Mouse (Mus musculus) hindbrain, embryonic 14.5 days (tissue): ENCODE results near the gene Vps18. TPM values are rescaled to one million over a fixed set of nuclear protein-coding genes. Genes with fewer than 3 reads are reported as not detected.

ENCODE experiments used
- ATAC-seq: fragments of 200-750 bp; cut with Nextera tagmentation; 2 replicates; pipeline ENCODE4 v1.8.0; 2017; ENCODE audit warnings: moderate number of reproducible peaks, mild to moderate bottlenecking, moderate TSS enrichment, moderate library complexity; ENCODE audit not compliant: low FRiP score
- DNase-seq: peaks from one replicate; pipeline ENCODE4 v3.0.0-alpha.2; 2015; ENCODE audit warnings: low spot score
- H3K27ac ChIP-seq: fragments of 300-500 bp; sonication (generic); 2 replicates; pipeline ENCODE4 v1.5.1; 2014; ENCODE audit warnings: mild to moderate bottlenecking, moderate library complexity
- H3K27me3 ChIP-seq: fragments of 300-500 bp; sonication (generic); 2 replicates; pipeline ENCODE4 v1.6.1; 2014; ENCODE audit warnings: mild to moderate bottlenecking, low read length, mixed read lengths; ENCODE audit not compliant: control insufficient read depth, insufficient read depth
- H3K36me3 ChIP-seq: fragments of 300-500 bp; sonication (generic); replicated peaks from 2 replicates; pipeline ENCODE4 v1.6.1; 2014; ENCODE audit not compliant: control insufficient read depth, insufficient read depth
- H3K4me1 ChIP-seq: fragments of 300-500 bp; sonication (generic); replicated peaks from 2 replicates; pipeline ENCODE4 v1.6.1; 2014; ENCODE audit warnings: antibody characterized with exemption, low read length, mixed read lengths; ENCODE audit not compliant: control insufficient read depth, insufficient read depth
- H3K4me2 ChIP-seq: fragments of 300-500 bp; sonication (generic); replicated peaks from 2 replicates; pipeline ENCODE4 v1.6.1; 2014; ENCODE audit warnings: mild to moderate bottlenecking, moderate library complexity
- H3K4me3 ChIP-seq: fragments of 300-500 bp; sonication (generic); replicated peaks from 2 replicates; pipeline ENCODE4 v1.5.1; 2014; ENCODE audit warnings: mild to moderate bottlenecking, low read length
- H3K9ac ChIP-seq: fragments of 300-500 bp; sonication (generic); 2 replicates; pipeline ENCODE4 v1.6.1; 2014
- H3K9me3 ChIP-seq: fragments of 300-500 bp; sonication (generic); 2 replicates; pipeline ENCODE4 v1.6.1; 2016; ENCODE audit warnings: low read length; ENCODE audit not compliant: control insufficient read depth
- WGBS: fragments of 180-500 bp; shearing (Covaris S2); extraction: QIAGEN DNeasy Blood & Tissue Kit; methylation state at CpG from one replicate; pipeline ENCODE4 v1.1.7; 2014; 5-methylcytosine and 5-hydroxymethylcytosine counted together
- polyA plus RNA-seq: library from polyadenylated mRNA; unstranded; fragments of >200 nt; fragmentation: Nextera tagmentation; extraction: Ambion mirVana; gene quantifications from 2 replicates; pipeline ENCODE4 v1.2.1, GENCODE M21; 2014

Vps18 gene
- polyA plus RNA-seq, 1 experiment from 2014 or later, result 19.7 TPM

GRCm38 (mm10) chr2:119311544-119311943 is 23.0 kb downstream of the Vps18 start:
- DNase-seq (no peak), ATAC-seq (no peak)
- peaks cover 26% of the 10 kb centered on the region for H3K27me3 ChIP-seq
- 51% methylated on average over 12 of the region's 12 CpGs for WGBS
- H3K4me1 ChIP-seq, result peaks cover 4% of the 10 kb centered on the region; the same call in 1 of the 2 replicates
- H3K9ac ChIP-seq, result no peak overlapping the region
- H3K36me3 ChIP-seq, result no peaks in the 10 kb centered on the region
- no peaks in the 10 kb centered on the region for H3K9me3 ChIP-seq
- H3K27ac ChIP-seq, result no peak overlapping the region
- H3K4me3 ChIP-seq, result no peak overlapping the region
- no peak overlapping the region for H3K4me2 ChIP-seq

GRCm38 (mm10) chr2:119312380-119312958 is 23.9 kb downstream of the Vps18 start:
- ATAC-seq, result no peak
- peaks cover 4% of the 10 kb centered on the region; the same call in 1 of the 2 replicates for H3K4me1 ChIP-seq
- no peak overlapping the region for H3K9ac ChIP-seq
- no peaks in the 10 kb centered on the region for H3K9me3 ChIP-seq
- H3K27me3 ChIP-seq, result peaks cover 31% of the 10 kb centered on the region
- H3K4me3 ChIP-seq, result no peak overlapping the region
- 41% methylated on average over 2 of the region's 2 CpGs for WGBS
- no peaks in the 10 kb centered on the region for H3K36me3 ChIP-seq
- DNase-seq, result no peak
- no peak overlapping the region for H3K27ac ChIP-seq
- H3K4me2 ChIP-seq, result no peak overlapping the region

- Histone ChIP-seq H3K4me1 (peaks cover 4% of the 10 kb centered on the region; the same call in 1 of the 2 replicates), H3K9ac (no peak overlapping the region), H3K4me3 (no peak overlapping the region), H3K9me3 (no peaks in the 10 kb centered on the region), H3K36me3 (no peaks in the 10 kb centered on the region), H3K27ac (no peak overlapping the region), H3K27me3 (peaks cover 44% of the 10 kb centered on the region), H3K4me2 (no peak overlapping the region)
- ATAC-seq (peak; percentile 51; the same call in 1 of the 2 replicates), DNase-seq (no peak)
- WGBS, result 28% methylated on average over 10 of the region's 10 CpGs
Observed at GRCm38 (mm10) chr2:119313780-119314479, 25.4 kb downstream of the Vps18 start.

- ATAC-seq (no peak), DNase-seq (no peak)
- H3K36me3 ChIP-seq, result no peaks in the 10 kb centered on the region
- peaks cover 4% of the 10 kb centered on the region; the same call in 1 of the 2 replicates for H3K4me1 ChIP-seq
- no peak overlapping the region for H3K4me3 ChIP-seq
- H3K9ac ChIP-seq, result no peak overlapping the region
- WGBS, result 64% methylated on average over 12 of the region's 12 CpGs
- H3K4me2 ChIP-seq, result no peak overlapping the region
- H3K27ac ChIP-seq, result no peak overlapping the region
- no peaks in the 10 kb centered on the region for H3K9me3 ChIP-seq
- H3K27me3 ChIP-seq, result peaks cover 49% of the 10 kb centered on the region
Observed at GRCm38 (mm10) chr2:119314742-119315310, 26.3 kb downstream of the Vps18 start.

- ATAC-seq, result no peak
- Histone ChIP-seq H3K4me2 (no peak overlapping the region), H3K36me3 (no peaks in the 10 kb centered on the region), H3K4me3 (no peak overlapping the region), H3K9ac (no peak overlapping the region), H3K27ac (no peak overlapping the region), H3K9me3 (no peaks in the 10 kb centered on the region), H3K27me3 (peaks cover 82% of the 10 kb centered on the region), H3K4me1 (peaks cover 18% of the 10 kb centered on the region)
- DNase-seq, result no peak
- WGBS, result 69% methylated on average over 3 of the region's 3 CpGs
Observed at GRCm38 (mm10) chr2:119318043-119318710, 29.6 kb downstream of the Vps18 start.

- peaks cover 87% of the 10 kb centered on the region for H3K27me3 ChIP-seq
- ATAC-seq, result no peak
Observed at GRCm38 (mm10) chr2:119320571-119320970, 32.0 kb downstream of the Vps18 start.

GRCm38 (mm10) chr2:119321771-119322586 is 33.4 kb downstream of the Vps18 start:
- ATAC-seq, result peak; percentile 67; the same call in 1 of the 2 replicates
- no peak overlapping the region for H3K27ac ChIP-seq
- WGBS, result 2% methylated on average over 48 of the region's 48 CpGs
- H3K36me3 ChIP-seq, result no peaks in the 10 kb centered on the region
- peak overlapping the region; percentile 70 for H3K4me2 ChIP-seq
- peak overlapping the region; percentile 49 for H3K9ac ChIP-seq
- no peaks in the 10 kb centered on the region for H3K9me3 ChIP-seq
- H3K4me1 ChIP-seq, result peaks cover 41% of the 10 kb centered on the region
- H3K27me3 ChIP-seq, result peaks cover 94% of the 10 kb centered on the region
- DNase-seq, result no peak
- H3K4me3 ChIP-seq, result peak overlapping the region; percentile 32

More at GRCm38 (mm10) chr2:119320571-119320970, 32.0 kb downstream of the Vps18 start:
- 68% methylated on average over 8 of the region's 8 CpGs for WGBS
- H3K4me2 ChIP-seq, result no peak overlapping the region
- H3K9me3 ChIP-seq, result no peaks in the 10 kb centered on the region
- peaks cover 28% of the 10 kb centered on the region for H3K4me1 ChIP-seq
- H3K9ac ChIP-seq, result no peak overlapping the region
- H3K27ac ChIP-seq, result no peak overlapping the region
- no peaks in the 10 kb centered on the region for H3K36me3 ChIP-seq
- no peak for DNase-seq
- H3K4me3 ChIP-seq, result no peak overlapping the region

GRCm38 (mm10) chr2:119322587-119323300 is 34.2 kb downstream of the Vps18 start:
- peak overlapping the region; percentile 49 for H3K9ac ChIP-seq
- H3K4me3 ChIP-seq, result peak overlapping the region; percentile 32
- no peaks in the 10 kb centered on the region for H3K9me3 ChIP-seq
- H3K4me2 ChIP-seq, result peak overlapping the region; percentile 70
- H3K4me1 ChIP-seq, result peaks cover 44% of the 10 kb centered on the region
- H3K27ac ChIP-seq, result no peak overlapping the region
- DNase-seq, result peak; percentile 71
- WGBS, result 2% methylated on average over 39 of the region's 39 CpGs
- no peak for ATAC-seq
- H3K27me3 ChIP-seq, result peaks cover 94% of the 10 kb centered on the region
- H3K36me3 ChIP-seq, result no peaks in the 10 kb centered on the region
